Mouse (Mus musculus): ENCODE data around the gene Tbc1d24.

The Tbc1d24 gene

DNA sequence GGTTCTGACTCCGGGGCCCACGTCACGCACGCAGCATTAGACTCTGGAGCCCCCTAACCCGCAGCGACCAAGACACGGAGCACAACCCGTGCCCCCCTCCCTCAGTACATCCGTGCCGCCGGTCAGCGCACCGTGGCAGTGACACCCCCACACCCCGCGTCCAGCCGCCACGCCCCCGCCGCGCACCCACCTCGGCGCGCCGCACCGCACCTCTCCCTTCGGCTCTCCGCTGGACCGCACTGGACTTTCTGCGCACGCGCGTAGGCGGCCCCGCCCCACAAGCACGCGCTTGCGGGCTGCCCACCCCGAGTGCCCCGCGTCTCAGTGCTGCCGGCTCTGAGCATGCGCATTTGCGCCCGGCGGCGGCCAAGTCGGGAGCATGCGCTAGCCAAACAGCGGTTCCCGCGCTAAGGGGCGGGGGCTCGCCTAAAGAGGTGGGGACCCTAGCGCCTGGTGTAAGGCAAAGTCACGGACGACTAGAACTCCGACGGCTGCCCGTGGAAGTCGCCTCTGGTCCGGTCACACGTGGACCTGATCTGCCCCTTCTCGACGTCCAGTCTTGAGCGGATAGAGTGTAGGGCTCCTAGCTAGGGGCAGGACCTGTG is at the start of gene Tbc1d24:
Gene Tbc1d24 (minus strand): TSS at position 279 of the 605 bp plus-strand sequence.
- DNase-seq (ENCODE audit: low spot score) = peak; percentile 69

DNA sequence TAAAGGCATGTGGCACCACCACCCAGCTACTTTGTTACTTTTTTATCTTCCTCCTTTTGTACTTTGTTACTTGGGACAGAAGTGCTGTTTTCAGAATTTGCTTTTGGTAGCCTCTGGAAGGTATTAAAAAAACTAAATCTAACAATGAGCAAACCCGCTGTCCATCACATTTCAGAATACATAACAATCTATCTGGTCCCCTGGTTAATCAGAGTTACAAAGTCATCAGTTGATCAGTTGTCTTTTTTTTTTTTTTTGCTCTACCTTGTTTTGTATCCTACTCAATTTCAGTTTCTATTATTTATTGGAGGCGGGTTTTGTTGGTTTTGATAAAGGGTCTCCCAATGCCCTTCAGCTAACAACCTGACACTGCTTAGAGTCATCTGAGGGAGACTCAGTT is 47.0 kb upstream of the Tbc1d24 start:
- DNase-seq (ENCODE audit: low spot score) = no peak

DNA sequence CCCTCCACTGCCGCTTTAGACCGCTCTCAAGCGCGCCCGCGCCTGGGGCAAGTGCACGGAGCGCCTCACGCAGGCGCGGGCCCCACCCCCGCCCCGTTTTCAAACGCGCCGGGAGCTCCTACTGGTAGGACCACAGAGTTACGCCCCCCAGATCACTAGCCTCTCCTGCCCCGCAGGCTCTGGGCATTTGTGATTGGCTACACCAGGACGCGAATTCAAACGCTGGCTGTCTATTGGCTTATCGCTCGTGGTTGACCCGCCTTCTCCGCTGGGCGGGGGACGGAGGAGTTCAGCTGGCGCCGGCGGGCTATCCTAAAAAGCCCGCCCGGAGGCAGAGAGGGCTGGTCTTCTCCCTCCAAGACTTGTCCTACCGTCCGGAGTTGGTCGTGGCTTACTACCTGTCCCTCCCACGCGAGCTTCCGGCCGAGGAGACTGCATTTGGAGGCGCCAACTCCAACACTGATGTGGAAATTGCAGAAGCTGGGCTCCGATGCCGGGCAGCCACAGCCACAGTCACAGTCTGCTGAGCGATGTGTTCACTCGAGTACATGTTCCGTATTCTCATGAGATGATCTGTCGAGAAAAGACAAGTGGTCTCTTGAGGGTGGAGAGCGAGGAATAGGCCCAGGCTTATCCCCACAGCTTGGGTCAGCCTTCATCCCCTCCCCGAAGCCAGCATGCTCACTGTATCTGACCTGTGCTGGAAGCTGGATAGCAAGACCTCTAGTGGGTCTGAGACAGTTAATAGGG is 46.1 kb upstream of the Tbc1d24 start, which contains the start of gene Ccnf:
Gene Ccnf (minus strand): TSS at position 165 of the 750 bp plus-strand sequence.
- DNase-seq (ENCODE audit: low spot score) = peak; percentile 93

DNA sequence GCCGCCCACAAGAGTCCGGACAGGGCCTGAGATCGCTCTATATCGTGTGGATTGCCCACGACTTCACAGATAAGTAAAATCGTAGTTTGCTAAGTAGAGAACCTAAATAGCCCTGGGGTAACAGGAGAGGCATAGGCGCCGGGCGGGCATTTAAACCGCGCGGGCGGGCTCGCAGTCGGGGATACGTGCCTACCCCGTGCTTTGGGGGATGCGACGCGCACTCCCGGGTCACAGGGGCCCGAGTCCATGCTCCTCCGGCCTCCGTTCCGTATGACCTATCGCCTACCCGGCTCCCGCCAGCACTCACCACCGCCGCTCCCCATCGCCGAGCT is 45.6 kb upstream of the Tbc1d24 start:
- no peak for DNase-seq (ENCODE audit: low spot score)

DNA sequence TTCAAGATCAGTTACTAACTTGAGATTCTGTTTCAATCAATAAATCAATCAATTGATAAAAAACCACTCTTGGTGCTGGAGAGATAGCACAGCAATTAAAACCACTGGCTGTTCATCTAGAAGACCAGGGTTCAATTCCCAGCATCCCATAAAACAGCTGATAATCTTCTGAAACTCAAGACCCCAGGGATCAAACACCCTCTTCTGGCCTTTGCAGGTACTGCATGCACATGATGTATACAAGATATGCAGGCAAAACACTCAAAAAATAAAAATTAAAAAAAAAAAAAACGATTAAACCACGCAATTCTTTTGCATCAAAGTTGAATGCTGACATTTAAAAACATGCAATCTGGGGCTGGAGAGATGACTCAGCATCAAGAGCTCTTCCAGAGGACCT is 43.3 kb upstream of the Tbc1d24 start:
- no peak for DNase-seq (ENCODE audit: low spot score)

DNA sequence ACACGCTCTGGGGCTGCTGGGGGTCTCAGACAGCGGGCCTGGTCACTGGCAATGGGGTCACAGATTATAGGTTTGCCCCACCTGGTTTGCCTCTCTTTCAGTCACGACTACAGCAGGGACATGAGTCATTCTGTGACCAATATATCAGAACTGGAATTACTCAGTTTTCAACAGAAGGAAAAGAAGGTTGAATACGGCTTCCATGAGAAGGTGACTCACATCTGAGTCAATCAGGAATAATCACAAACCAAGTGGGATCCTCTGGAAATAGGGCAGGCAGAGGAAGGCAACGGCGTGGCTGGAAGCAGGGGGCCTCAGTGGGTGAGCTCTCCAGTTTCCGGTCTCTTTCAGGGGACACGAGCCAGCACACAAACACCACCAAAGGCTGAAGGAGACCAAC is 38.7 kb upstream of the Tbc1d24 start:
- DNase-seq (ENCODE audit: low spot score) = no peak

DNA sequence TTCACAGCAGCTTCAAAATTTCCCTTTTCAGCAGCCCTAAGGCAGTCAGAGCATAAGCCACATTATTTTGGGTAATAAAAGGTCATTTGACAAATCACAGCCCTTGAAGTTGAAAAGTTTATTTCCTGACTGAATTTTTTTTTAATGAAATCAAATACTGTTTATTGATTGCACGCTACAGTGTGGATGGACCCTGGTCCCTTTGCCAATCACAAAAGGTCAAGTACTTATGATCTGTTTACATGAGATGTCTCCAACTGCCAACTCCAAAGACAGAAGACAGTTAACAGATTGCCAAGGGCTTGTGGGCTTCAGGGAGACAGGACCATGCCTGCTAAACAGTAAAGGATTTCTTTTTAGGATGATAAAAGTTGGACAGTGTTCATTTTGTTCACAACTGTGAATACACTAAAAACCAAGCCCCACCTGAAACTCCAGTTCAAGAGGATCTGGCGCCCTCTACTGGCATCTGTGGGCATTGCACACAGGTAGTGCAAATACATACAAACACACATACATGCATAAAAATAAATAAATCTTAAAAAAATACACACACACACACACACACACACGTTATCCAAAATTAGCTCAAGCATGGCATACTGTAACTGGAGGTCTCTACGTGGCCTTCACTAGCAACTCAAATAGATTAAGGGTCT is 38.1 kb upstream of the Tbc1d24 start:
- DNase-seq (ENCODE audit: low spot score) = no peak

DNA sequence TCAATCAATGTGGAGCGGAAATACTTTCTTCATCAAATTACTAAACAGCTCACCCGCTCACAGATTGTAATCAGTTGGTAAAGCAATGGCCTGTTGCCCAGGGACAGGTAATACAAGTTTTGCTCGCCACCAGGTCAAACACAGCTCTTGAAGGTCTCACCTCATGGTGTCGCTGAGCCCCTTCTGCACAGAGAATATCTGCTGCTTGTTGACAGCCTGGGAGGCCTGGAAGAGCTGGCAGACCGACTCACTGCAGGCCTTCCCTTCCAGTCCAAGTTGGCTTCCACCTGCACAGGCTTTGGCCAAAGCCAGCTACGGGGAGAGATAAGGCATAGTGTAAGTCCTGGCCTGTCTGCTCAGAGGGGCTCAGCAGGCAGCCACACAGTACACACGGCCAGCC is 31.6 kb upstream of the Tbc1d24 start:
- no peak for DNase-seq (ENCODE audit: low spot score)

DNA sequence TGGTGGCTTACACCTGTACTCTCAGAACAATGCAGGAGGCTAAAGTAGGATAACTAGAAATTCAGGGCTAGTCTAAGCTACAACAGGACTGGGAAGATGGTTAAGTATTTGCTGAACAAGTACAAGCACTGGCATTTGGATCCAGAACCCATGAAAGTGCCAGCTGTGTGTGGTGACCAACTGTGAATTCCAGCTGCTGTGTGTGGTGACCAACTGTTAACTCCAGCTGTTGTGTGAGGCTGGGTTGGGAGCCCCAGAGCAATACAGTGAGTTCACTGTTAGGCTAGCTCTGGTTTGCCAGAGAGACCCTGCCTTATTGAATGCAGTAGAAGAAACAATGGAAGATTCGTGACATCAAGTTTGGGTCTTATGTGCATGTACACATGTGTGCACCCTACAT is 31.1 kb upstream of the Tbc1d24 start:
- DNase-seq (ENCODE audit: low spot score) = no peak

DNA sequence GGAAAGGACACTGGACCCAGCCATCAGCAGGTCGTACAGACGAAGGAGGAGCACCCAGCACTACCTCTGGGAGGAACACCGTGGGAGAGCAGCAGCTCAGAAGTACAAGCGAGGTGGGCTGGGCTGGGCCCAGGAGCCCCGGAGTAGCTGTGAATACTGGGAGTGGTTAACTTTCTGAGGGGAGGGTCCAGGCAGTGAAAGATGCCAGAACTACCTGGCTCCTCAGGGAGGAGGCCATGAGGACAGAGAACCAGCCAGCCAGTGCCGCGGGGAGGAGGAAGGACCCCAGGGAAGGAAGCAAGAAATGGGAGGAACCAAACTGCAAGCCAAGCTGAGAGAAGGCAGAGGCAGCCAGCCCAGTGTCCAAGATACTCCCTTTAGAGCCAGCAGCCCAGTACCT is 22.6 kb upstream of the Tbc1d24 start:
- DNase-seq (ENCODE audit: low spot score) = no peak

DNA sequence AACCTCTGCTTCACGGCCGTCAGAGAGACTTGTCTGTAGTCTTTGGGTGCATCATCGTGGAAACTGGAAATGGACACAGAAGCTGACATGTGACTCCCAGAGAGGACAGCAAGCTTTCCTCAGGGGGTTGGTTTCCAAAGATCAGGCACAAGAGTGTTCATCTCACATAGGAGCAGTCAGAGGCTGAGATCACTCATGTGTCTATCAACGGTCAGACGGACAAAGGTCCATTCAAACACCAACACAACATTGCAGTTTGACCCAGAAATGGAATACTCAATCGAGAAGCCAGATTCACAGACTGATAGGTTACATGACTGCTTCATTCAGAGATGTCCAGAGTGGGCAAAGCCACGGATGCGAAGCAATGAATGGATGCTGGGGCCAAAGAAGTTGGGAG is 21.4 kb upstream of the Tbc1d24 start:
- DNase-seq (ENCODE audit: low spot score) = no peak

DNA sequence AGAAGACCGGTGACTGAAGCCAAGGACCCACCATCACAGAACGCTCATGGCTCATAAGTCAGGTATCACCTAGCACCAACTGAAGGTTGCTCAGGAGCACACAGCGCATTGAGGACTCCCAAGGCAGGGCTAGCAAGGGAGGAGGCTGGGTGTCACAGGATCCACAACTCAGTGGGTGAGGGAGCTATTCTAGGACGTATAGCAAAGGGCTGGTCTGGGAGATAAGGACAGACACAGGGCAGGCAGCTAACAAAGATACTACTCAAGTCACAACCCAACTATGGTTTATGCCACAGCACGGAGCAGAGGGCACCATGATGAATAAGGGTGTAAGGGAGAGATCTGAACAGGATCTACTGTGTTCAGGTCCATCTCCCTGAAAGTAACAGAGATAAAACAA is 20.5 kb upstream of the Tbc1d24 start:
- no peak for DNase-seq (ENCODE audit: low spot score)

DNA sequence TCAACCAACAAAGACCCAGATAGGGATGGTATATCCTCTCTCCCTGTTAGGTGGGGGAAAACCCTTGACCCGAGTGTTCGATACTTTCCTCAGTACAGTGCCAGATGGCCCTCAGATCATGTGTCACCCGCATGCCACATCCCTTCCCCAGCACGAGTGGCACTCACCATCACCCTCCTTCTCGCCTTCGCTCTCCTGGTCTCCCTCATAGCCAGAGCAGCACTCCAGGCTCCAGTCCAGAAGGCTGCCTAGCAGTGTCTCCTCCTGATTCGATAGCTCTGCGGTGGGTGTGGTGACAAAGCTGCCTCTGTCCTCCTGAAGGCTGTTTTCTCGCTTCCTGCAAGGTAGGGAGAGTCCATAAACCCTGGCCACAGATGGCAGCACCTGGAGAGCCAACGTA is 19.4 kb upstream of the Tbc1d24 start:
- no peak for DNase-seq (ENCODE audit: low spot score)

DNA sequence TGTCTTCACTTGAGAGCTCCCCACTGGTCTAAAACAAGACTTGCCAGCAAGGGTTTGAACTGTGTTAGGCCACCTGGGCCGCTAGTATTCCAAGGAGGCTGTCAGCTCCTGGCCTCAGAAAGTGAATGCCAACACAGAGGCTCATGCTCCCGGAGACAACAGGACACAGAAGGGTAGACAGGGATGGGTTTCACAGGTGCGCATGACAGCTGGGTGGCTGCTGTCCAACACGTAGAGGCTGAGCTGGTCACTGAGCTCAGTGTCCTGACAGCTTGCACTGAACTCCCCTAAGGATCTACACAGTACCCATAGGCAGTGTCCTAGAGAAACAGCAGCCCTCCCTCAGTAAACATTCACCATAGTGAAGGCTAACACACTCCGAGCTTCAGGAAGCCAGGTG is 18.2 kb upstream of the Tbc1d24 start:
- no peak for DNase-seq (ENCODE audit: low spot score)

DNA sequence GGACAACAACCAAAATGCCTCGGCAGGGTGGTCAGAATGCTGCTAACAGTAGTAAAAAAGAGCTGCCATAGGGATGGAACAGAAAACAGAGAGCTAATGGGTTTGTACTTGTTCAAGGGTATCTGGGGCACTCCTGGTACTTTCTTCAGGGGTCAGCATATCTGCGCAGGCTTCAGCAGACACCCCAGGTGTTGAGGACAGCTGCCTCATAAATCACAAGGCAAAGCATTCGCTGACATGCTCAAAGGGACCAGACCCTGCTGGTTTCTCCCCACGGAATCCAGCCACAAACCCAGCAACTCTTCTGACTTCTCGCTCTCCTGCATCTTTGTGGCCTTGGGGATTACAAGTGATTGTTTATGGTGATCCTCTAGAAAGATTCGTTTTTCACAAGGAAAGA is 17.3 kb upstream of the Tbc1d24 start:
- no peak for DNase-seq (ENCODE audit: low spot score)

DNA sequence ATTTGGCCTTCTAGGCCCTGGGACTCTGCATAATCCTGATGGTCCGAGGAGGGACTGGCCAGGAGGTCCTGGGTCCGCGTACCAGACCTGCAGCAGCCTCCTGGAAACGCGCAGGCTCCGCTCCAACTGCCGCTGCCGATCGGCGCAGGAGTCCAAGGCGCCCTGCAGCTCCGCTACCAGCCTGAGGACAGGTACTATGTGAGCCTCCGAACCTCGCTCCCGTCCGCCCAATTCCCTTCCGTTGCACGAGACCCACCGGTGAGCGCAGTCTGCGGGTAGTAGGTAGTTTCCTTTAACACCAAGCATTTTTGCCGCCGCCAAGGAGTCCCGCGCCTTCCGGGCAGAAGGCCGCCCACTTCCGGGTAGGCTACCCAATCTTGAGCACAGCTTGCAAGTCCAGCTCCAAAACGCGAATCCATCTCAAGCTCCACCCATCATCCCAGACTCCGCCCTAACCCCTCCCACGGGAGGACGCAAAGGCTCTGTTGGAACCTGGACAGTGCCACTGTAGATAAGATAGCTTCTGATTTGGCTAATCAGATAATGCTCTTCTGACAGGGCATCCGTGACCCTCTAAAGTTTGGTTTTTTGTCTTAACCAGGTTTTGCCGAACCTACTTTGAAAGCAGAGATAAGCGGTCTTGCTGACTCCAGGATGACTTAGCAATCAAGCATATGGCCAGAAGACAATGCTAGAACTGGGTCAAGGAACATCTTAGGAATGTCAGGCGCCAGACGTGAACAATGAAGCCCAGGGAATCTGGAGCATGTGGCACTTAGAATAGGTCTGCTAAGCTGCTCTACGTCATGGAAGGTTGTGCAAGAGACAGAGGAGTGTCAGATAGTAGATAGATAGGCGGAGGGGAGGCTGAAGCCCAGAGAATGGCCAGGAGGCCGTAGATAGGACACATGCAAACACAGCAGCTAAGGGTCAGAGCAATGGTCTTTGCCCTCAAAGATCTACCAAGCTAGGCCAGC is 15.4 kb upstream of the Tbc1d24 start, which contains the start of gene Tedc2:
Gene Tedc2 (minus strand): TSS at position 417 of the 977 bp plus-strand sequence.
- DNase-seq (ENCODE audit: low spot score) = peak; percentile 92

DNA sequence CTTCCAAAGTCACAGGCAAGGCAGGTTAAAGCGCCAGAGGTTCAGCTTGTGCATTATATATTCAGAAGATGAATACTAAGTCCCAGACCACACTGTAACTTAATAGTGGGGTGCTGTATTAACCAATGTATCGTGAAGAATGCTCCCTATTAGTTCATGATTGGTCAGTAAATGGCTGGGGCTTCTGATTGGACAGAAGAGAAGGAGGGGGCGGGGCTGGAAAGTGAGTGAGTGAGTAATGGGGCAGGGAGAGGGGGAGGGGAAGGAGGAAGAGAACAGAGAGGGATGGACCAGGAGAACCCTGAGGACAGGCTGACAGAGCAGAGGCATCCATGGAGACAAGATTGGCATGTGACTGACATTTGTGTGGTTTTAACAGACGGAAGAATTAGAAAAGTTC is 11.5 kb upstream of the Tbc1d24 start:
- no peak for DNase-seq (ENCODE audit: low spot score)

DNA sequence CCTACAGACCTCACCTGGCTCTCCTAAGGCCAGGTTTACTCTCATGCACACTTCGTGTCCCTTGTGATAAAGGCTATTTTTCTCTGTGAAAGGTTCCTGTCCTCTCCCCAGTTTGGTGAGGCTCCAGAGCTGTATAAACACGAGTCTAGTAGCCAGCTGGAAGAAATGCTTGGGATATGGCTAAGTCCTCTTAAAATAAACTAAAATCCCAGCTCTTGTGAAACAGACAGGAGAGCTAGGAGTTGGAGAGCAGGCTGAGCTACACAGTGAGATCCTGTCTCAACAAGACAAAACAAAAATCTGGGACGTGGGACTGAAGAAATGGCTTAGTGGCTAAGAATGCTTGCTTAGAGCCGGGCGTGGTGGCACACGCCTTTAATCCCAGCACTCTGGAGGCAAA is 7.8 kb upstream of the Tbc1d24 start:
- DNase-seq (ENCODE audit: low spot score) = no peak

DNA sequence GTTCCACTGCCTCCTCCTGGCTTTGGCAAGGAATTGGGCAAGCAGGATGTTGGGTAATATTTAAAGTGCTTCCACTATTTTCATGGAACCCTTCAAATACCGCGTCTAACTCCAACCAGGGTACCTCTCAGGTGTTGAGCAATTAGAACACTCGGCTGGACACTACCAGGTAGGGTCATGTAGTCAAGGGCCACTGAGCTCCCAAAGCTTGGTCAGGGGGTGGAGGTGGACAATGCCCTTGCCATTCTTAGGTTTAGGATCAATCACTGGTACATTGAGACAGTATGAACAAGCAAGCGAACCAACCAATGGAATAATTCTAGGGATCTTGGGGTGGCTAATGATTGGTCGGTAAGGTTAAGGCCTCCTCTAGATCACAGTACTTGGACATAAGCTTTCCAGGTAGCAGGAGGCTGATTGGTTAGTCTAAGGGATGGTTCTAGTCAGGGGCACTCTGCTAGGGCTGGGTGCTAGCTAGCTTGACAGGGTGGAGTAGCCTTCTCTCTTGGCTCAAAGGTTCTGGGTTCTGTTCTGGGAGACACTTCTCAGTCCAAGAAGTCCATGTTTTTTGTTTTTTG is 7.2 kb upstream of the Tbc1d24 start:
- no peak for DNase-seq (ENCODE audit: low spot score)

DNA sequence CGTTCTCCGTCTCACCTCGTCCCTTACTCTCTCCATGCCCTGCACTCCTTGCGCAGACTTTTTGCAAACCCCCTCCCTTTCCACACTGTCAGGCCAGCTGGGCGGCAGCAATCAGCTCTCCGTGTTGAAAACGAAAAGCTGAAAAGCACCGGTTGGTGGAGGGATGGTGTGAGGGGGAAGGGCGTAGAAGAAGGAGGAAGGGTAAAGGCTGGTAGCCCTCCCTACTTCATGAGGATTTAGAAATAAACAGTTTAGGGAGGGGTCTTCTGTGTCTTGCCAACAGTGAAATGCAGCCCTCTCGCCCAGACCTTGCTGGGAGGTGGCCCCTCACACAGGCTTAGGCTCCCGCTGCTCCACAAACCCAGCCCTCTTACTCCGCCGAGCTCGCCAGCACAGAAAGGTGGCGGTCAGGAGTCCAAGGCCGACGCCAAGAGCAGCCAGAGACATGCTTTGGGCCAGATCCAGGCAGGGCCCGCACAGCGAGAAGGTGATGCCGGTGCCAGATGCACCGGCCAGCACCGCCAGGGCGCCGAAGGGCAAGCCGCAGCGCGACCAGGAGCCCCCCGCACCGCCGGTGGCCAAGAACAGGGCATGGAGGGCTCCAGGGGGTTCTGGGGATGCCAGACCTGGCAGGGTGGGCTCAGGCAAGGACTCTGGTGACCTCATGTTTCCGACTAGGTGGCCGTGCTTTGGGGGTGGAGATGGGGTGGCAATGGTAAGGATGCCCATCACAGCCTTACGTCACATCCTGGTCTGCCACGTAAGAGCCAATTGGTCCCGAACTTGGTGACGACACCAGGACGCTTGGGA is 6.5 kb upstream of the Tbc1d24 start:
- no peak for DNase-seq (ENCODE audit: low spot score)

DNA sequence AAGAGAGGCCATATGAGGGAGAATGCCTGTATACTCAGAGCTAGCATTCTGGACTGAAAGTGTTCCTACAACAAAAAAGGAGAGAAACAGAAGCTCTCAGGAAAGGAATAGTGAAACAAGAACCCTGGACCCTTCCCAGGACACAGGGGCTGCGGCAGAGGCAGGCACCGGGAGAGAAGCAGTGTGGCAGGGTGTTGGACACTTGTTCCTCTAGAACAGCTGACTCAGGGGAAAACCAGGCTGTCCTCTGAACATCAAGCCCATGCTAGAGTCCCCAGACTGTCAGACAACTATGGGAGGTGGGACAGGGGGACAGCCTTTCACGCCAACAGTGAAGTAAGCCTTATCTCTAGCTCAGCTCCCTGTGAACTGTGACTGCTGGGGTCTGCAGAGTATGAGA is 5.2 kb upstream of the Tbc1d24 start:
- no peak for DNase-seq (ENCODE audit: low spot score)
